Mouse (Mus musculus): ENCODE results near the gene Phb2.

Phb2 gene

DNA sequence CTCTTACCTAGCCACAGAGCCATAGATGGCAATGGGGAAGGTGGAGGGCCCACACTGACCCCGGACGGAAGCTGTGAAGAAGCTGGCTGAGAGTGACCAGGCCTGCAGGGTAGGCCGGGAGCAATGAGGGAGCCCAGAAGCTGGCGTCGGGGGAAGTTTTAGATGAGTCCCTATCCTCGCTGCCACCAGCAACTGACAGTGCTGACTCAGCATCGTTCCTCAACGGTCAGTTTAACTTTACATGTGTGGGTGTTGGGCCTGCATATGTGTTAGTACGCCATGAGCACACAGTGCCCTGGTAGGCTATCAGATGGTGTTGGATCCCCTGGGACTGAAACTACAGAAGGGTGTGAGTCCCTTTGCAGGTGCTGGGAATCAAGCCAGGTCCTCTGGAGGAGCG, 12.3 kb downstream of the Phb2 start:
- no peak for DNase-seq

GRCm38 (mm10) chr6:124728621-124729020, 16.5 kb downstream of the Phb2 start:
- DNase-seq = no peak

DNA sequence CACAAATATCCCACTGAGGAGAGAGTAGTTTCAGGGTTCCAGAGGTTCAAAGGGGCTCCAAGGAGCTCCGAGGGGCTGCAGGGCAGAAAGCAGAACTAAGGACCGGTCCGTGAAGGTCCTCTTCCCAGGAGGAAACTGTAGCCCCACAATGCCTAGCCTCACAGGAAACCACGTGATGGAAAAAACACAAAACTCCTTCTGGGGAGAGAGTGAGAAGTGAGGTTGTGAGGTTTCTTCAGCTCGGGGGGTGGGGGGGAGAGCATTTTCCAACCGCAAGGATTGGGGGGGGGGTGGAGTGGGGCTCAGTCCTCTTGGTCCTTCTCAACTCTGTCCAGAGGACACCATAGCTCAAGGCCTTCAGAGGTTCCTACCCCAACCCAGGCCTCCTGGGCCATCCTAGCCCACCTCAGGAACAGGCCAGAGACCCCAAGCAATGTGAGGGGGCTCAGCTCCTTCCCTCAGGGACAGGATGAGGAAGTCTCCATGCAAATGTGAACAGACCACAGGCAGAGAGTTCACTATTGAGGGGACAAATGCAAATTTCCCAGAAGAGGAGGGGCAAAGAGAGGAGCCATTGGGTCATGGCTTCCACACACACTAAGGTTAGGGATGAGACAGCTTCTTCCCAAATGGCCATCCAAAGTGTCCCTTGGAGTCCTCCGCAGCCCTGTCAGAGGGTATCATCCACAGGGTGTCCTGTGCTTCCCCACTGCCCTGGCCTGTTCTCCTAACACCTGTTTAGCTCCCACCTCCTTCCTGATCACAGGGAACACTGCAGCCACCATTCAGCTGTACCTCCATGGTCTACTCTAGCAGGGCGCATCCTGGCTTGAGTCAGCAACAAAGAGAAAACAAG, 17.9 kb downstream of the Phb2 start:
- DNase-seq = no peak

DNA sequence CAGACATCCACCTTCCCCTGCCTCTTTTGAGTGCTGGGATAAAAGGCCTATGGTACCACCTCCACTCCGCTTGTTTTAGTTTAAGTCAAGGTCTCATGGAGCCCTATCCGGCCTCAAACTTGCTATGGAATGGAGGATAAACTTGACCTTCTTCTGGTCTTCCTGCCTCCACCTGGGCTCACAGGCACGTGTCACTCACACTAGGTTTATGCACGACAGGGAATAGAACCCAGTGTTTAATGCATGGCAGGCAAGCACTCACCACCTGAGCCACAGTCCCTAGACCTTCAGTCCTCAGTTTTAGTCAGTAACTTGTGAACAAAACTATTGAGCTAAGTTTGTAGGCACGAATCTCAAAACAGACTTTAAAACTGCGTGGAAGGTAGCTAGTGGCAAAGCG, 18.9 kb downstream of the Phb2 start:
- DNase-seq = no peak

- DNase-seq = peak; percentile 63
Observed at GRCm38 (mm10) chr6:124732476-124733370, 20.6 kb downstream of the Phb2 start.

DNA sequence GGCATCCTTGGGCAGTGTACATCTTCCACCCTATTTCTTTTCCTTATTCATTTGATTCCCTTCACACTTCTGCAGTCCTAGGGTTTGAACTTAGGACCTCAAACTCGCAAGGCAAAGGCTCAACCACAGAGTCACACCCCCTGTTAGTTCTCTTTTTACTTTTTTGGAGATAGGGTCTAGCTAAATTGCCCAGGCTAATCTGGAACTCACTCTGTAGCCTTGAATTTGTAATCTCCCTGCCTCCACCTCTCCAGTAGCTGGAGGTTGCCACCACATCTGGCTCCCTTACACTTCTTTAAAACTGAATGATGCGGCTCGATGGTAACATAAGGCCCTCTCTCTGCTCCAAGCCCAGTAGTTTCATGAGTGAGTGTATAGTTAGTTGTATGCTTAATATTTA, 22.3 kb downstream of the Phb2 start:
- no peak for DNase-seq

- DNase-seq = no peak
Observed at GRCm38 (mm10) chr6:124737040-124737439, 24.9 kb downstream of the Phb2 start.

- DNase-seq = peak; percentile 86
Observed at GRCm38 (mm10) chr6:124738511-124739023, 26.4 kb downstream of the Phb2 start, which contains the start of gene Ptpn6. Gene Ptpn6 (minus strand): TSS chr6:124738714.

DNA sequence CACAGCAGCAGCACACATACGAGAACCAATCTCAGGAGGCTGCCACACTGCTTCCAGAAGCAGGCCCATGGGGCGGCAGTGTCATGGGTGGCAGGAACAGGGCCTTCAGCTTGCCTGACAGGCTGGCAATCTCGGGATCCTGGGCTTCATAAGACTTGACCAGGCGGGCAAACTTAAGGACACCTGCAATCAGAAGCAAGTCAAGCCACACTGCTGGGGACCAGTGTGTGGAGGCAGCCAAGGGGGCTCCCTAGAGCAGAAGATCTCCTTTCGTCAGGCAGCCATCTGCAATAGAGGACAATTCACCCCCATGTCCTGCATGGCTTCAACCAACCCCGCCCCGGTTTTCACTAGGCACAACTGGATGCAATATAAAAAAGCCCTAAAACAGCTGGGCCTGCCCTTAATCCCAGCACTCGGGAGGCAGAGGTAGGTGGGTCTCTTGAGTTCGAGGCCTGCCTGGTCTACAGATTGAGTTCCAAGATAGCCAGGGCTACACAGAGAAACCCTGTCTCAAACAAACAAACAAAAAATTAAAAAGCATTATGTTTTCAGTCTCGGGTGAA, 27.2 kb downstream of the Phb2 start:
- no peak for DNase-seq

- DNase-seq = peak; percentile 74
Observed at GRCm38 (mm10) chr6:124740211-124740887, 28.2 kb downstream of the Phb2 start.

DNA sequence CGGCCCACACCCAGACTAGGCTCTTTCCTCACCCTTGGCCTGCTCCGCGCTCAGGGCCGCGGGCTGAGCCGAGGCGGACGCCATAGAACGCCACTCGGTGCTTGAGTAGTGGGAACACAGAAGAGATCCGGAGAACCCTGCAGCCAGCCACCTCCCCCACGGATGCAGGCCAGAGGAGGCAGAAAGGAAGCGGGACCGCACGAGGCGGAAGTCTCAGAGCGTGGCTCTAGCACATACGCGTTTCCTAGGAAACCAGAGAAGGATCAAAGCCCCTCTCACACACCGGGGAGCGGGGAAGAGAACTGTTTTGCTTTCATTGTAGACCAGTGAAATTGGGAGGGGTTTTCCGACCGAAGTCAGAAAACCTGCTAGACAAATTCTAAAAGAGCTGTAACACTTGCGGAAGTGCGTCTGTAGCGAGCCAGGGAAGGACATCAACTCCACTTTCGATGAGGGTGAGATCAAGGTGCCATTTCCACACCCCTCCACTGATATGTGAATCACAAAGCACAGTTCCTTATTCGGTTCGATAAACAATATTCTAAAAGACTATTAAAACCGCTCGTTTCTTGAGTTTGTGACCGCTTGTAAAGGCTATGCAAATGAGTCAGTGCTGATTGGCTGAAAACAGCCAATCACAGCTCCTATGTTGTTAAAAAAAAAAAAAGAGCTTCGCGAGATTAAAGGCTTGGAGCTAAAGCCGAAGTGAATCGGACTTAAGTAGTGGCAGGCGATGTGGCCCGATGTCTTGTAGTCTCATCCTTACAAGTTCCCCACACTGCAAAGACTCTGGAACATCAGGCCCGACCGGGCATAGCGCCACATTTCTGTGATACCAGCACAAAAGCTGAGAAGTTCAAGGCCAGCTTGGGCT, 29.0 kb downstream of the Phb2 start, which contains the start of gene Grcc10:
TSS of gene Grcc10 (minus strand) at position 487 of the 874 bp plus-strand sequence.
- DNase-seq = peak; percentile 93

- no peak for DNase-seq
Observed at GRCm38 (mm10) chr6:124741842-124742241, 29.7 kb downstream of the Phb2 start.

- DNase-seq = no peak
Observed at GRCm38 (mm10) chr6:124742839-124743514, 30.8 kb downstream of the Phb2 start.

DNA sequence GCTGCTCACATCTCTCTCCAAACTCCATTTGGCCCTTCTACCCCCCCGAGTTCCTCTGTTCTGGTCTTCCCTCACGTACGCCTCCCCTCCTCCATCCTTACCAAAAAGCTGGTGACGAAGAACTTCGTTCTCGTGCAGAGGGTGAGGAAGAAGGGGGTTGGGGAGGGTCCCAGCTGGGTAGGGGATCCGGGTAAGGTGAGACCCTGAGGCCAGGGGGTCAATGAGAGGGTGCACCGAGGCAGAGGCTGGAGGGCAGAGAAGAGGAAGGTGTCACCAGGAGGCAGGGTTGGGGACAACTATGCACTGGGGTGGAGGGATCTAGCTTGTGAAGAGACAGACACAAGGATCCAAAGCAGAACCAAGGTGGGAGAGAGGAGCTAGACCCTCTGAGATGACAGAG, 31.5 kb downstream of the Phb2 start:
- DNase-seq = no peak

GRCm38 (mm10) chr6:124744755-124745321, 32.7 kb downstream of the Phb2 start:
- DNase-seq = no peak

DNA sequence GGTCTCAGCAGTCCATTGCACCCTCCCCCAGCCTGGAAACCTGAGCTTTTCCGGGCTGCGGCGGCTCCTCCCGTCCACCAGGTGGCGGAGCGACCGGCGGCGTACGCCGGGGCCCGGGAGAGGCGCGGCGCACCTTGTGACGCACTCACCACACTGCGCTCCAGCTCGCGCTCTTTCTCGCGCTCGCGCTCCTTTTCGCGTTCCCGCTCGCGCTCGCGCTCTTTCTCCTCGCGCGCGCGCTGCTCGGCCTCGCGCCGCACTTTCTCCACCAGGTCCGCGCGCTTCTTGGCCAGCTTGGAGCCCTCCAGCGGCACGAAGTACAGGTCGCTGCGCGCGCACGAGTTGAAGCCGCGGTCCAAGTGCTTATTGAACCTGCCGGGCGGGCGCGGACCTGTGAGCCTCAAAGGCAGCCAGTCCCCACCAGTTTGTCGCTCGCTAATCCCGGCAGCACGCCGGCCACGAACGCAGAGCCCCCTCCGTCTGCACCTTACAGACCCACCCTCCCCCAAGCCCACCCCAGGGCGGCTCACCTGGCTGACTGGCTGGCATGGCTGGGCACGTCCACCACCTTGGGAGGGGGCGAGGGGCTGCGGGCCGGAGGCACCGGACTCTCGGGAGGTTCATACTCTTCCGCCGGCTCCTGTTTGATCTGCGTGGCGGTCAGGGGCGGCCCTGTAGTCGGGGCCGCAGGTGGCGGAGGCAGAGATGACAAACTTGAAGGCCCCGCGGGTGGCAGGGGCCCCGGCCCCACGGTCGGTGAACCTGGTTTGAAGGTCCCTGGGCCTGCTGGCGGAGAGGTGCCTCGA, 33.6 kb downstream of the Phb2 start:
- DNase-seq = peak; percentile 94

DNA sequence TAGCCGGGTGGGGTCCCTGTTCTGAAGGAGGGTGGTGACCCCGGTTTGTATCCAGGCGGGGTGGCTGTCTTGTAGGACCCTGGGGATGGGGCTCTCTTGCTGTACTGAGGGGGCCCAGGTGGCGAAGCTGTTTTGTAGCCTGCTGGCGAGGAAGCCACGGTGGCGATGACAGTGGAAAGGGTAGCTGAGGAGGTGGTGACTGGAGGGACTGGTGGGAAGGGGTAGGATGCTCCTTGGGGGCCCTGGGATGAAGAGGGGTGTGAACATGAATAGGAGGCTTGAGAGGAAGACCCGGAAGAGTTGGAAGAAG, 34.1 kb downstream of the Phb2 start:
- DNase-seq = no peak

DNA sequence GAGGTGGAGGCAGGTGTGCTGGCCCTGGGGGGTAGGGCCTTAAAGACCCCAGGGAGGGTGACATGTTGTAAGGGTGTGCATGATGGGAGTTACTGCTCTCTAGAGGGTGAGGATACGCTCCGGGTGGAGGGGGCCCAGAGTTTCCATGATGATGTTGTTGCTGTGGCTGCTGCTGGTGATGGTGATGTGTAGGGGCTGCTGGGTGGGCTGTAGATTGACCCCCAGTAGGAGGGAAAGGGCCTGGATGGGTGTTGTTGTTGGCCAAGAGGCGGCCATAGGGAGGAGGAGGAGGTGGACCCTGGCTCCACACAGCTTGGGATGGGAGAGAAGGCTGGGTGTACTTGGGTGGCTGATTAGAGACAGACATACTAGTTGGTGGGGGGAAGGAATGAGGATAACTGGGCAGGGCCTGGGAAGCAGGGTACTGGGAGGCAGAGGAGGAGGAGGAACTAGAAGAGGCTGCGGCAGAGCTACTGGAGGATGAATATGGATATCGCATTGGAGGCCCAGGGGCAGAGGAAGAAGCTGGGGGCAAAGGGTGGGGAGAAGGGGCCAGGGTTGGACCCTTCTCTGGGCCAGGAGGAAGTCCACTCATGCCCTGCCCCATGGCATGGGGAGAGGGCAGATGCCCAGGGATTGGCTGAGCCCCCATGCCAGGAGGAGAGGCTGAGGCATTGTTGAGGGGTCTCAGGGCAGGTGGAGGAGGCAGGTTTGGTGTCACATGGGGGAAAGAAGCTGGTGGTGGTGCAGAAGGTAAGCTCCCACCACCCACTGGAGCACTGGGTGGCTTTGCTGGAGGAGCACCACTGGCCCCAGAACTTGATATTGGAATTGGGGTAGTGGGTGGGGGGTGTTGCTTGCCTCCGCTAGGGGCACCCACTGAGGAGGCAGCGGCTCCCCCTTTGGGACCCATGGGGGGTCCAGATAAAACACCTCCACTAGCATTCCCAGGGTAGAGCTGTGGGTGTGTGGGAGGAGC, 34.8 kb downstream of the Phb2 start:
- no peak for DNase-seq

GRCm38 (mm10) chr6:124750405-124750804, 38.3 kb downstream of the Phb2 start:
- no peak for DNase-seq

Data from lung, postnatal 10 days (tissue).